Mouse (Mus musculus) liver, embryonic 14.5 days (tissue): ENCODE measurements around the gene Cltb.

Source experiments
- CTCF ChIP-seq: IDR thresholded peaks from 2 replicates; pipeline ENCODE4 v1.5.1; 2016; ENCODE audit warnings: antibody characterized with exemption, low read depth, control low read depth
- EP300 ChIP-seq: IDR thresholded peaks from 2 replicates; pipeline ENCODE4 v1.6.1; 2016; ENCODE audit warnings: antibody characterized with exemption, low read depth

DNA sequence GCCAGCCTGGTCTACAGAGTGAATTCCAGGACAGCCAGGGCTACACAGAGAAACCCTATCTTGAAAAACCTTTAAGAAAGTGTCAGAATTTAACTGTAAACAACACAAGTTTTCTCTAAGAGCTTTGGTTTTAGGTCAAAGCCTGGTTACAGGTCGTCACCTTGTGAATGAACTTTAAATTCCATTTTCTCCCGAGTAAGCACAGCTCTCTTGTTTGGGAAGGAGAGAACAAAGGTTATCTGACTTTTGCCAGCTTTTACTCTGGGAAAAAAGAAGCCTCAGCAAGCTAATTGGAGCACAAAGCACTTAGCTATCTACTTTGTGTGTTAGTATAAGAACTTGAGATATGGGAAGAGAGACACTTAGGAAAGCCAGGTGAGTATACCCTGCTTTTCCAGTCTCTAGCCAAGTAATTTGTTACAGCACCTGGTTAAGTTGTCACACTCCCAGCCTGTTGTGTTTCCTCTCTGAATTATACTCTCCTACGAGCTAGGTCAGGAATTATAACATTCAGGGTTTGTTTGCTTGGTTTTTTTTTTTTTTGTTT lies 21.7 kb upstream of the Cltb start:
- no peak for TF ChIP-seq CTCF
- no peak for TF ChIP-seq EP300
